Mouse (Mus musculus): ENCODE measurements around the gene Nubpl. TPM values are rescaled to one million over a fixed set of nuclear protein-coding genes. Genes with fewer than 3 reads are reported as not detected.

The Nubpl gene
- total RNA-seq, 2 experiments from 2014 or later: 5.2 to 5.7 TPM

DNA sequence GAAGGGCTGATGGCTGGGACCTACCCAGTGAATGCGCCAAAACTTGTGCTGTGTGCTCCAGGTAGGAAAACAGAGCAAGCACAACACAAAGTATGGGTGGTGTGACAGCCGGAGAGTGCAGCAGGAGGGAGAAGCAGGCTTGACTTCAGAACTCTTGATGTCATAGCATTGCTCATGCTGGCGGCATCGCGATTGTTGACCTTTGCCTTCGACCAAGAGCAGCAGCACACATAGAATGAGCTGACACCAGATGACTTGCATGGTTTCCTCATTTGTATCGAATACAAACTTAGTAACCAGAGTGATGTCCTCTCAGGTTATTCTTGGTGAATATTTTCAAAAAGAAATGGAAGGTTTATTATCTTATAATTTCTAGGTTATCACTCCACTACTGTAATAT, 211.1 kb downstream of the Nubpl start:
- no peak for TF ChIP-seq CTCF (conservative IDR thresholded peaks at IDR 0.05)
- no peak overlapping the region for H3K27ac ChIP-seq
- no peak for DNase-seq (ENCODE audit: low spot score in 2 of 2)
- no peak overlapping the region for H3K4me3 ChIP-seq

DNA sequence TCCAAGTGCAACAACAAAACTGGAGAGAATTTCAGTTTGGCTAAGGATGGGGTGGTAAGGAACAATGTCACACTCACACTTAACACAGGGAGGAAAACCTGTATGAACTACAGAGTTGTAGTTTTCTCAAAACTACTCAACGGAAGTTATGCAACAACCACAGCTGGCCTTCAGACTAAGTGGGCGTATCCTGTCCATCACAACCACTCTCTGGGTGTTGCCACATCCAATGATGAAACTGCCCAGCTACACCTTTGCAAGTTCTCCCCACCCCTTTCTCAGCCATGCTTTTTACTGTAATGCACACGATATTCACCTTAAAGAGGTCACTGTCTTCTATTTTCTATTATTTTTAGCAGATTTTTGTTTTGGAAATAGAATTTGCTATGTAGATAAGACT, 217.3 kb downstream of the Nubpl start:
- H3K4me3 ChIP-seq: no peak overlapping the region
- TF ChIP-seq CTCF (conservative IDR thresholded peaks at IDR 0.05): no peak
- no peak for DNase-seq (ENCODE audit: low spot score in 2 of 2)
- no peak overlapping the region for H3K27ac ChIP-seq

GRCm38 (mm10) chr12:52317635-52318034, 220.1 kb downstream of the Nubpl start:
- Histone ChIP-seq H3K27ac (no peak overlapping the region), H3K4me3 (no peak overlapping the region)
- no peak for TF ChIP-seq CTCF (conservative IDR thresholded peaks at IDR 0.05)
- DNase-seq (ENCODE audit: low spot score in 2 of 2): no peak

DNA sequence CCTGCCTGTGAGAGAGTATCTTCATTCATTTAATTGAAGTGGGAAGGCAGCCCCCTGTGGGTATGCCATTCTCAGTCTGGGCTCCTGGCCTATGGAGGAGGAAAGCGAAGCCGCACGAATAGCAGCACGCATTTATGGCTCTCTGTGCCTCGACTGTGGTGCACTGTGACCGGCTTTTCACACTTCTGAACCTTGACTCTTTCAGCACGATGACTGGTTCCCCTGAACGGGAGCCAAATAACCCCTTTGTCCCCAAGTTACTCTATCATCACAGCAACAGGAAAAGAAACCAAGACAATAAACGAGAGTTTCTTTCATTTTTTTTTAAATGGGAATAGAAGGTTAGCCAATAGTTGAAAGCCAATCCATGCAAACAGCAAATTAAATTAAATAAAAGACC, 220.9 kb downstream of the Nubpl start:
- TF ChIP-seq CTCF (conservative IDR thresholded peaks at IDR 0.05): no peak
- DNase-seq (ENCODE audit: low spot score in 2 of 2): no peak
- H3K4me3 ChIP-seq: no peak overlapping the region
- no peak overlapping the region for H3K27ac ChIP-seq

GRCm38 (mm10) chr12:52319156-52319555, 221.6 kb downstream of the Nubpl start:
- DNase-seq (ENCODE audit: low spot score in 2 of 2): no peak
- H3K27ac ChIP-seq: no peak overlapping the region
- no peak overlapping the region for H3K4me3 ChIP-seq
- no peak for TF ChIP-seq CTCF (conservative IDR thresholded peaks at IDR 0.05)

DNA sequence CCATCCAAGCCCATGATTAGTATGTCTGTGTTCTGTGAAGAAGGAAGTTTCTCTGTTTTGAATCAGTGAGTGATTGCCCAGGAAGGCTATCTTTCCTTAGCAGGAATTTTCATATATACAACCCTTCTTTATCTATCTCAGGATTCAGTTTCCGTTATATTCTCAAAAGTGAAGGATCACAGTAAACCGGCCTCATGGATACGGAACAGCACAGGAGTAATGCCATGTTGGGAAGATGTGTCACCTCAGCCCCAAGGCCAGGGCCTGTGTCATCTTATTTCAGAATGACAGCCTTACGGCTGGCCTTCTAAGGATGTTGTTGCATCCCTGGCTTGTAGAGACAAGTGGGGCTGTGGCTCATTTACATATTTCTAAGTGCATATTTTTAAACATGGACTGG, 231.0 kb downstream of the Nubpl start:
- no peak overlapping the region for H3K27ac ChIP-seq
- H3K4me3 ChIP-seq: no peak overlapping the region
- no peak for TF ChIP-seq CTCF (conservative IDR thresholded peaks at IDR 0.05)
- DNase-seq (ENCODE audit: low spot score in 2 of 2): no peak

GRCm38 (mm10) chr12:52335142-52335765, 237.7 kb downstream of the Nubpl start:
- no peak overlapping the region for H3K4me3 ChIP-seq
- no peak for DNase-seq (ENCODE audit: low spot score in 2 of 2)
- no peak overlapping the region for H3K27ac ChIP-seq
- TF ChIP-seq CTCF (conservative IDR thresholded peaks at IDR 0.05): no peak

- no peak for TF ChIP-seq CTCF (conservative IDR thresholded peaks at IDR 0.05)
- no peak overlapping the region for H3K27ac ChIP-seq
- H3K4me3 ChIP-seq: no peak overlapping the region
- no peak for DNase-seq (ENCODE audit: low spot score in 2 of 2)
Measured at GRCm38 (mm10) chr12:52338136-52338753, 240.7 kb downstream of the Nubpl start.

DNA sequence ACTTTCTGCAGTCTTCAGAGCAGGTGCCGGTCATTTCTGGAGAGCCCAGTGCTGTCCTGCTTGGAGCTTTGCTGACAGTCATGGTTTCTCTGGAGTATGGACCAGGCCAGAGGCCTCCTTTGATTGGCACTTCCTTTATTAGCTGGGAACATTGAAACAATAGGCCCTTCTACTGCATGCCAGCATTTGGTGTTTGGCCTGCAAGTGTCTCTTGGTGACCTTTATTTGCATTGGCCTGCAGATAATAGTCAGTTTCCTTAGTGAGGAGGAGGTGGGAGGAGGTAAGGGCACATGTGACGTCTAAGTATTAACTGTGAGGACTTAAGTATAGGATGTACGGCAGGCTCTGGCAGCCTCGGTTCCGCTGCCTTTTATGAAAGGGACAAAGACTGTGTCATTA, 249.1 kb downstream of the Nubpl start:
- TF ChIP-seq CTCF (conservative IDR thresholded peaks at IDR 0.05): no peak
- H3K4me3 ChIP-seq: no peak overlapping the region
- peak overlapping the region; percentile 57; the same call in 1 of the 2 replicates for H3K27ac ChIP-seq
- DNase-seq (ENCODE audit: low spot score in 2 of 2): no peak

GRCm38 (mm10) chr12:52350276-52350675, 252.7 kb downstream of the Nubpl start:
- DNase-seq (ENCODE audit: low spot score in 2 of 2): no peak
- no peak for TF ChIP-seq CTCF (conservative IDR thresholded peaks at IDR 0.05)
- H3K4me3 ChIP-seq: no peak overlapping the region
- no peak overlapping the region for H3K27ac ChIP-seq

- DNase-seq (ENCODE audit: low spot score in 2 of 2): no peak
- H3K4me3 ChIP-seq: no peak overlapping the region
- peak overlapping the region; percentile 87 for H3K27ac ChIP-seq
- no peak for TF ChIP-seq CTCF (conservative IDR thresholded peaks at IDR 0.05)
Measured at GRCm38 (mm10) chr12:52359484-52359883, 261.9 kb downstream of the Nubpl start.

DNA sequence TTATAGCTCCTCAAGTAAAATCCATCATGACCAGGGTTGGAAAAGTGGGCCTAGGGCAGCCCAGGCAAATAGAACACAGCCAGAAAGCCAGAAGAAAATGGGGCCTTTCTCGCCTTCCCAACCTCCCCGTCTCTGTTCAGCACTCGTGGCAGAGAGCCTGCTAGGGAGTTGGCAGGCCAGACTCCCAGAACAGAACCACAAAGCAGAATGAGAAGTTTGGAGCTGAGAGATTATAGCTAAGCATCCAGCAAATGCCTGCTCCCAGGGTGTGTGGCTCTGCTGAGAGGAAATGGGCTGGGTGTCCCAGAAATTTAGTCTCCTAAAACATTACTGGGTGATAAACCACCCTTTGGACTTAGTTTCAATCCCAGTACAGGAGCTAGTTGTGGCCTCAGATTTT, 262.6 kb downstream of the Nubpl start:
- TF ChIP-seq CTCF (conservative IDR thresholded peaks at IDR 0.05): no peak
- DNase-seq (ENCODE audit: low spot score in 2 of 2): peak; percentile 16 to 42
- peak overlapping the region; percentile 87 for H3K27ac ChIP-seq
- no peak overlapping the region for H3K4me3 ChIP-seq

DNA sequence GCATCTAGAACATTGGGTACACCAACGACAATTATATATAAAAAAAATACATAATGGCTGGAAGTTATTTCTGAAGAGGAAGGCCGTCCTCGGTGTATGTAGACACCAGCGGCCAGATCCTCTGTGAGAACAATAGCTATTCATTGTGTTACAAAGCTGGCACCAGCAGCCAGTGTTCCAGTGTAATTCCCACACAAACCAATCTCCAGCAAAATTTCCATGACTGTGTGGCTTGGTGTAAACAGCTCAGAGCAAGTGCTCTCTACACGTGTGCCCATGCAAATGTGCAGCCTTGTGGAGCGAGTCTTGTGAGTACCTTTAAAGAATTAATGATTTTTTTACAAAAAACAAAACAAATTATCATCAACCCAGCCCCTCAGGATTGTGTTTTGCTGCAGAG, 263.7 kb downstream of the Nubpl start:
- no peak for TF ChIP-seq CTCF (conservative IDR thresholded peaks at IDR 0.05)
- no peak overlapping the region for H3K4me3 ChIP-seq
- no peak for DNase-seq (ENCODE audit: low spot score in 2 of 2)
- H3K27ac ChIP-seq: peak overlapping the region; percentile 87

Other genes starting within 250 kb of the Nubpl start
- 1 to 10 TPM; 6.9 to 8.9 TPM for gene Heatr5a, start 126.4 kb upstream of the Nubpl start, total RNA-seq (2021)
- gene Dtd2, start 91.2 kb upstream of the Nubpl start, total RNA-seq (2021): 10 to 100 TPM; 10.2 to 12.9 TPM
- gene Gpr33, start 69.7 kb upstream of the Nubpl start, total RNA-seq (2021): not detected